Mouse (Mus musculus) frontal cortex, postnatal 14 days (tissue): ENCODE results near the gene Kcnj14.

Source experiments
- DNase-seq, 2 experiments: peaks; one replicate each; pipeline ENCODE4 v3.0.0; 2022; ENCODE audit warnings: low spot score in 2 of 2

Kcnj14 gene

DNA sequence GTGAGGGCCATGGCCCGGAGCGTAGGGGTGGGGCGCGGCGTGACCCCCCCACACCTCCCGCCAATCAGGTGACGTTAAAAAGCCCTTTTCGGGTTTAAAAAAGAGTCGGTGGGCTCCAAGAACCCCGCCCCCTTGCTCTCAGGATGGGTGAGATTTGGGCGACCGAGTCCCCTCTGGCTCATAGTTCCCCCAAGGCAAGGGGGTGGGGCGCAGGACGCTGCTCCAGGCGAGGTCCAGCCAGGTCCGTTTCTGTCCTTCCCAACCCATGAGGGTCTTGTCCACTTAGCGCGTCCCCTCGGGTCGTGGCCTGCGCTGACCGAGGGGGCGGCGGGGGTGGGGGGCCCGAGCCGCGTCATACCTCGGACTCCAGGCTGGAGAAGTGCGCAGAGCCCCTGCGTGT, 7.8 kb upstream of the Kcnj14 start:
- no peak for DNase-seq

DNA sequence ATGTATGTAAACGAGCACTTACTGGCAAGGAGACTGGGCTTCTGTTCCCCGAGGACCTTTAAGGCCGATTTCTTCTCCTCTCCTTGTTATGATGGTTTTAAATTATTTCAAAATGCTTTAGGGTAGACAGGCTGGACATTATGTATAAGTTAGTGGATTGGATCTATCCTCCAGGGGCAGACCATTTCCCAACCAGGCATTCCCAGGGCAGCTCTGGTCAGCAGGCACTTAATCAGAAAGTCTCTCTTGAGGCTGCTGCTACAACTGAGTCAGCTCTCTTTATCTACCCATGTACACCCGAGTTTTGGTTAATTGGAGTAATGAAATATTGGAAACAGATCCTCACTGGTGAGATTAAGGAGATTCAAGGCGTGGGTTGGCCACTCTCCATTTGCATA, 6.5 kb upstream of the Kcnj14 start:
- no peak for DNase-seq

DNA sequence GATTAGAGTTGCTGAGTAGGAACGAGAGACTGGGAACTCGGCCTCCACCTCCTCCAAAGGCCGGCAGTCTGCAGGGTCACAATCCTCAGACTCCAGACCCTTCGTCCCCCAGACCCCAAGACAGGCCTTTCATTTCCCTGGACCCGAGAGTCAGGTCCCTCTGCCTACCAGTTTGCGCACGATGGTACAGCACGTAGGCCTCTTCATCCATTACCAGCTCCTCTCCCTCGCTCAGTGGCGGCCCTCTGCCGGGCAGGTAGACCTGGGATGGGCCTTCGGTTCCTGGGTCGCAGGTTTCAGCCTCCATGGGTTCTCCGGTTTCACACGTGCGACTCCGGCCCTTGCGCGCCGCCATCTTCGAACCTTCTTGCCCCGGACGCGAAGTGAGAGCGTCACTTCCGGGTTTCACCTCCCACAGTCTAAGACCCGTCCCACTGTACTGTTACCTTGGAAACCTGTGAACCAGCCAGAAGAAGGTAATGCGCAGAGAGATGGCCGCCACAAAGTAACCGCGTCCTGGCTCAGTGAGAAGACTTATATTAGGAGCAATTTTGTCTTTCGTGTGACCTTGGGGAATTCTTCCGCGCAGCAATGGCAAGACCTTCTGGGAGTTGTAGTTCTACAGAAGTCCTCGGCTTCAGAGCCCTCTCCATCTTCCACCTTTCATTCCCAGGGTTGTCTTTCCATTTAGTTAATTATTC, 6.0 kb upstream of the Kcnj14 start, which contains the start of gene Grwd1:
Gene Grwd1, minus strand, starts transcription at position 518 of the 701 bp plus-strand sequence.
- peak; percentile 79 to 82 for DNase-seq

DNA sequence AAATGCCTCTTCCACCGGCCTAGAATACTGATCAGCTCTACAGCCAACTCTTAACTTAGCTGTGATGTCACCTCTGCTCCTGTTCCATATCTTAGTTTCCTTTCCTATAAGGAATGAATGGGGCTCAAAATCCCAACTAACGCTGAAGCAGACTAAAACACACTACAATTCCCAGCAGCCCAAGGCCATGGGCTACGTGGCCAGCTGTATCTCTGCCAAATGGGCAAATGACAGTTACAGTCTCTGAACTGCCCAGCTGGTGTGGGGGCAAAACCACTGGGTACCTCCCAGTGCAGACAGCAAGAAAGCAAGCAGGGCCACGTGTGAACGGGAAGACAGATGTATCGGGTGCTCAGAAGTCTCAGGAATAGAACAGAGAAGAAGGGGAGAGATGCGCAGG, 2.0 kb upstream of the Kcnj14 start:
- no peak for DNase-seq

DNA sequence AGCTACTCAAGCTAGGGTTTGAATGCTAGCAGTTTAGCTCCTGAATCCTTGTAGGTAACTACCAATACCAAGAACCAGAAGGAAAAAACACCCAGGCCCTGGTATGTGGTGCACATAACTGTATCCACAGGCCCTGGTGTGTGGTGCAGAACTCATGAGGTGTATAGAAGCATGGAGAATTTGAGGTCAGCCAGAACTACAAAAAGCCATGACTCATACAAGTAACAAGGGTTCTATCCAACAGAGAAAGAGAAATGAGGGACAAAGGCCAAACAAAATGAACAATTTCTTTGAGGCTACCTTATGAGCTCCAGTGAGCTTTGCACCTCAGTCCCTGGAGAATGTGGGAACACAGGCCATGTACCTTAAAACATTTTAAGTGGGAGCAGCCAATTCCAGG, 3.7 kb downstream of the Kcnj14 start:
- no peak for DNase-seq

DNA sequence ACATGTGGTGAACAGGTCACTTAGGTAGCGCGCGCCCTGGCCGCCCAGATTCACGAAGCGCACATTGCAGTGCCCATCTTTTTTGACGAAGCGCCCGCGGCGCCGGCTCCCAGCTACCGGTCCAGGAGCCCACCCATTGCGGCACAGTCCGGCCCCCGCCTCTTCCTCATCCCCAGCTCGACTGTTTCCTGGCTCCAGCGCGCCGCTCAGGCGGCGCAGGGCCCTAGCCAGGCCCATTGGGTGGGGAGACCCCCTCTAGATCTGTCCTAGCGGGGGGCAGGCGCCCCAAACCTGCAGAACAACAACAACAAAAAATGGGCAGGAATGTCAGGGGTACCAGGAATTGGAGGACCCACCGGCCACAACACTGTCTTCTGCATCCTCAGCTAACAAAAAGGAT, 4.7 kb downstream of the Kcnj14 start:
- no peak for DNase-seq

DNA sequence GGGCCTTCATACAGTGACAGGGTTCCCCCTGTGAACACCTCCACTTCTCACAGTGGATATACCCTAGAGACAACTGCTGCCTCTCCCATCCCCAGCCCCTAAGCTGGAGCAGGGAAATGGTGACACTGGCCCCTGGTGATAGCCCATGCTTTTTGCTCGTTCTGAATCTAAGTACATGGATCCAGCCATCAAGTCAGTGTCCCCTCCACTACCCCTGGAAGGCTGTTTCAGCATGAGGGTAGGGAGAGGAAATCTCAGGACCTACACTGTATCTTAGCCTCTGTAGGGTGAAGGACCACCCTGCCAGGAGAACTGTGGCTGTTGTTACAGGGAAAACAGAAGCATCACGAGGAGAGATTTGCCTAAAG, 8.6 kb downstream of the Kcnj14 start:
- DNase-seq, result no peak

DNA sequence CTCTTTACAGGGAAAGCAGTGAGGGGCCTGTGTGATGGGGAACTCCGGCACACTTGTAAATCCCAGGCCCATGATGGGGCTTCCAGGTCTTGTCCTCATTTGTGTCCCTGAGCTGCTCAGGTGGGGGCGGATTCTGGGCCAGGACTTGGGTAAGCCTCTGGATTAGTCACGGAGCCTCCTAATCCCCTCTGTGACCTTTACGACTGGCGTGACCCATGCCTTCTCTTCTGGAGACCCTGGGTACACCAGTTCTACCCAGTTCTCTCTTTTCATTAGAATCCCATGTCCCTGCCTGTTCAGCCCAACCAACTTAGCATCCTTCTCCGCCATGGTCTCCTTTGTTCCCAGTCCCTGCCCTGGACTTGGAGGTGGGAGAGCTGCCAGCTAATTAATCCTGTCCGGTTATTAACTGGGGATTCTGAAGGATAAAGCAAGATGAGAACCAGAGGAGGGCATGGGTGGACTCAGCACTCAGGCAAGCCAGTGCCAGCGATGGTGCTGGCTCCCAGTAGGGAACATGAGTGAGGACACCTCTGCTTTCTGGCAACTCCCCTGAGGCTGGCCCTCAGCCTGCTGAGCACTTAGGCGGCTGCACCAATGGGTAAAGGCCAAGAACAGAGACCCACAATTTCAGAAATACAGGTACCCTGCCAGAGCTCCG, 9.1 kb downstream of the Kcnj14 start:
- DNase-seq, result peak in 1 of 2 experiments; percentile 27

DNA sequence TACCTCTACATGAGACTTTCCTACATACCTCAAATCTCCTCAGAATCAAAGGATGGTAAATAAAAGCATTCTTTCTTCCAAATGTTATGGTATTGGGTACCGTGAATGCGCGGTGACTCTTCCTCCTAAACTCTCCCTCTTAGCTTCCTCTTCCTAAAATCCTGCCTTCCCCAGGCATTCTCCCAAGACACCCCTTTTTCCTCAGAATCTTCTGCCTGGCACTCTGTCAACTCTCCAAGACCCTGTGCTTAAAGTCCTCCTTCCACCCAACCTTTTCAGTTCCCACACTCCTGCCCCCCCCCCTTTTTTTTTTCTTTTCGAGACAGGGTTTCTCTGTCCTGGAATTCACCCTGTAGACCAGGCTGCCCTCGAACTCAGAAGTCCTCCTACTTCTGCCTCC, 9.7 kb downstream of the Kcnj14 start:
- no peak for DNase-seq

DNA sequence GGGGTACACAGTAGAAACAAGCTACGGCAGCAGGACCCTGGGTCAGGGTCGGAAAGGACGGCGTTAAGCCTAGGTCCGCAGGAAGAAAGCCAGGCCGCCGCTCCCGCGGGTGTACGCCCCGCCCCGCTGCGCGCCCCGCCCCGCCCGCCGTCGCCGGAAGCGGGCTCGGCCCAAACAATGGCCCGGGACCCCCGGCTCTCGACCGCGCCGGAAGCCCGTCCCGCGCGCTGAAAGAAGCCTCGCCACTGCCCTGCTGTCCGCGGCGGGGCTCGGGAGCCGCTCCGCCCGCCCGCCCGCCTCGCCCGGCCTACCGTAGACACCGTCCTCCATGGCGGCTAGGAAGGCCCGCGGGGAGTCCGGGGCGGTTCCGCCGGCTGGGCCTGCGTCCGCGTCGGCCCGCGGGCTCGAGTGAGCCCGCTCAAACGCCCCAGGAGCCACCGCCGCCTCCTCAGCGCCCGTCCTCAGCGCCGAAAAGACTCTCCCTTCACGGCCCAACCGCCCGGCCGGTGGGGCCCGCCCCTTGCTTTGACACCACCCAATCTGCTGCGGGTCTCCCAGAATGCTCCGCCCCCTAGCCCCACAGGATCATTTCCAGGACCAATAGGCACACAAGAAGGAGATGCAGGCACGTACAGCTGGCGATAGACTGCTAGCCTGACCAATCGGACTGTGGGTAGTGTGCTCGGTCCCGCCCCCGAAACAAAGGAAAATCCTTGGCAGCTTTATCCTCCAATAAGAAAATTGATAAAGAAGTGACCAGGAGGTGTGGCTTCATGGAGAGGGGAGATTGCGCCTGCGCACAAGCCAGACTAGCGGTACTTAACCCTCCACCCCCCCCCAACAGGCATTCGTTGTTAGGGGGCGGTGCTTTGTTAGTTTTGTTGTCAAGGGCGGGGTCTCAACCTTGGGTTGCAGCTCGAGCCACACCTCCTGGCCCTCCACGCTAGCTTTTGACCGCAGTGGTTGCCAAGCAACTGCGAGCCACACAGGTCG, 10.5 kb downstream of the Kcnj14 start, which contains the start of gene Cyth2:
Gene Cyth2, minus strand, starts transcription at position 795 of the 993 bp plus-strand sequence.
- DNase-seq, result peak; percentile 98 to 100

DNA sequence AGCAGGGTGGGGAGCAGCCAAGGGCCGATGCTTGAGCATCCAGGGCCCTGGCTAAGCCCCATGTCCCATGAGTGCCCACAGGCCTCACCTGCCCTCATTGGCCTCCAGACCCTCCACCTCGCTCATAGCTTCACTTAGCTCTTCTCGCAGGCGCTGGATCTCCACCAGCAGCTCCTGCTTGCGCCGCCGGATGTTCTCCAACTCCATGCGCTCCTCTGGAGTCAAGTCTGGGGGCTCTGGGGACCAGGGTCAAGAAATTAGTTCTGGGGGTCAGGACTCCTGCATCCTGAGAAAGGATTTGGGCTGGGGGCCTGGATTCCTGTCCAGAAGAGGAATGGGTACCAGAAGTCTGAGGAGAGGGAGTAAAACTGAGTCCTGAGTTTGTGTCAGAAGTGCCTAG, 11.7 kb downstream of the Kcnj14 start:
- peak in 1 of 2 experiments; percentile 16 for DNase-seq

DNA sequence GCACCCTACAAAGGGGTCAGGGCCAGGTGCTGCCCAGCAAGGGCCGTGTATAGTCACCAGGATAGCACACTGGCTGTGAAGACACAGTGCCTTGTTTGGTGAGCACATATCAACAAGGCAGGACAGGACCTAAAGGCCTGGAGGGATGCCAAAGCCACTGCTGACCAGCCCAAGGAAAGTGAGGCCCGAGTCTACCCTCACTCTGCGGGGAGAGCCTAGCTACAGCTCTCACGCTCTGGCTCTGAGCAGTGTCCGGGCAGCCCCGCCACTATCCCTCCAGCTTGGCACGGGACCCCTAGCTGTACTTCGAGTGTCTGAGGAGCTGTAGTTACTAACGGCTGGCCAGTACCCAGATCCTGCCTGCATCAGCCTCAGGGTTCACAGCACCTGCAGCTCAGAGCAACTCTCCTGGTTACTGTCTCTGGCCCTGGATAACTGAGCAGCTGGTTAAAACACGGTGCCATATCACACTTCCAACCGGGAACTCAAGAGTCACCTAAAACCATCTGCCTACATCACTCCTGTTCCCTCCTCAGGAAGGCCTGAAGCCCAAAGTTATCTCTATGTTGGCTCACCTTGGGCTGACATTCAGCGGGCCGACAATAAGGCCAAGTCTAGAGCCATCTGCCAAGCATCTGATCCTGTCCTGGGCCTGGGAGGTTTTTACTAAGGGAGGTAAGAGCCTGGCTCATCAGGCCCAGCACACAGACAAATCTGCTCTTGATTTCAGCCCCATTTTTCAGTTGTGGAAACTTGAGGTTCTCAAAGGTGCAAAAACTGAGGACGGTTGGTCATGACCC, 15.1 kb downstream of the Kcnj14 start:
- no peak for DNase-seq

DNA sequence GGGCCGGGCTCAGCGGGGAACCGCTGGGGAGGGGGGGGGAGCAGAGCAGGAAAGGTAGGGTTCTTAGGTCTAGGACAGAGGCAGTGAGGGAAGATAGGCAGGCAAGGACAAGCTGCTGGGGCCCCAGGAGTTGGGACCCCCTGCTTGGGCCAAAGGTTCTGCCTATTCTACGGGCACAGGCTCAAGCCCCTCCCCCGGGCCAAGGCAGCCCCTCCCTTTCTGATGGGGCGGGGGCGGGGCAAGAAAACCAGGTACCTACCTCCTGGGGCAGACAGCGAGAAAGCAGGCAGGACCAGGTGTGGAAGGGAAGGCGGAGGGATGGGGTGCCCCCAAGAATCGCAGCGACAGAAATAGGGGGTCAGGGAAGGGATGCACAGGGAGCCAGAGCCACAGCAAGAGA, 16.1 kb downstream of the Kcnj14 start:
- no peak for DNase-seq

DNA sequence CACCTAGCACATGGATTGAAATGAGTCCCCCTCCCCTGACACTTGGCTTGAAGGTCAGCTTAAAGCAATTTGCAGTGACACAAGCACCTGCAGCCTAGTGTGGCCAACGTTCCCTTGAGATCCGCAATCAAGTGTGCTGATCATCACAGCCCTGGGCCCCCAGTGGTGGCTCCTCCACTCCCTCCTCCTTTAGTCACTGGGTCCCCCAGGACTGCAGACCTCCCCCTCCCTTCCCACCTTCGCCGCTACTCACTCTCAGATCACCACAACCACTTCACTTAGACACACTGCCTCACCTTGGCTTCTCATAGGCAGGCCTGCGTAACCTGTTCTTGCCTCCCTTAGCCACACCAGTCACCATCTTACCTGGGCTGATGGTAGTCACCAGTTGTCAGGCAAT, 18.6 kb downstream of the Kcnj14 start:
- peak in 1 of 2 experiments; percentile 10 for DNase-seq

DNA sequence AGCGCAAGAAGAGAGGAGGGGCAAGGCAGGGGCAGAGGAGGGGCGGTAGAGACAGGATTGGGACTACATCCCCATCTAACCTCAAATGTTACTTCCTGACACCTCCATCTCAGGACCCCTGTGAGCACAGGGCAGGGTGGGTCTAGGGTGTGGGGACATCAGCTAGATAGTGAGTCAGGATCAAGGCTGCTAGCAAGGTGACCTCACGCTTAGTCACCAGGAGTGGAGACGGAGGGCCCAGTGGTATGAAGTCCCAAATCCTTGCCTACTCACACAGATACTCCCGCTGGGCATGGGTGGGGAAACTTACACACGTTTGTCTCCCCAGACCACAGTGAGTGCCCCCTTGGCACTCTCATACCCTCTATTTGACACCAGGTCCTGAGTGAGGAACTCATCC, 22.0 kb downstream of the Kcnj14 start:
- no peak for DNase-seq

DNA sequence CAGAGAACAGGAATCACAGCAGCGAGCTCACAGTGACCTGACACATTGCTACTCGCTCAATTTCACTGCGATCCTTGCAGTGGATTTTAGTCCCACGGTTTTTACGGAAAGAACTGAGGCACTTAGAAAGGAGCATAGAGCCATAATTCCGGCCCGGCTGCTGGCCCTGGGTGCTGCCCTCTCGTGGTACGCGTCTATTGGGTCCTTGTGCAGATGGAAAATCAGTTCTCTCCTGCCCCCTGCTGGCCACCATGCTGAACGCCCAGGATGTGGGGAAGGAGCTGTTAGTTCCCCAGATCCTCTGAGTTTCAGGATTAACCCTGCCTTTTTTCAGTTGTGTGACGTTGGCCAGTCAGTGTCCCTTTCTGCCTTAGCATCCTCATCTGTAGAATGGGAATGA, 23.2 kb downstream of the Kcnj14 start:
- DNase-seq, result peak; percentile 81 to 88

DNA sequence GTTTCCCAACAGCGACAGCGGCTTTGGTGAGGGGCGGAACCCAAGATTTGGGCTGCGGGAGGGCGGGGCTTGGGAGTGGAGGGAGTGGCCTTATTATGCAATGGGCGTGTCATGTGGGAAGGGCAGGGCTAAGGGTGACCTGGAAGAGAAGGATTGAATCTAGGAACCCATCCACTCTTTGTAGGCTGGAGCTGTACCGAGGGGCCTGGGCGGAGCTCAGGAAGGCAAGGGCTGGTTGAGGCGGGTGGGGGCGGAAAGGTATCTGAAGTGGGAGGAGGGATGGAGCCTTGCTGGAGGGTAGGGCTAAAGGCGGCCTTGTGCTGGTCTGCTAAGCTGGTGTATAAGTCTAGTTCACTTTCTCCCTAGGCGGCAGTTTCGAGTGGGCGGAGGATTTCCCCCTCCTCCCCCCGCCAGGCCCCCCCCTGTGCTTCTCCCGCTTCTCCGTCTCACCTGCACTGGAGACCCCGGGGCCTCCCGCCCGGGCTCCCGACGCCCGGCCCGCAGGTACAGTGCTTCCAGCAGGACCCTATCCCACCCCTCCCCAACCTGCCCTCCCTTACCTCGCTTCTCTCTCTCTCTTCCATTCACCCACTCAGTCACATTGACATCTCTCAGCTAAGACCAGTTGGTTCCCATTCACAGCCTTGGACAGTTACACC, 23.9 kb downstream of the Kcnj14 start:
- DNase-seq, result no peak

DNA sequence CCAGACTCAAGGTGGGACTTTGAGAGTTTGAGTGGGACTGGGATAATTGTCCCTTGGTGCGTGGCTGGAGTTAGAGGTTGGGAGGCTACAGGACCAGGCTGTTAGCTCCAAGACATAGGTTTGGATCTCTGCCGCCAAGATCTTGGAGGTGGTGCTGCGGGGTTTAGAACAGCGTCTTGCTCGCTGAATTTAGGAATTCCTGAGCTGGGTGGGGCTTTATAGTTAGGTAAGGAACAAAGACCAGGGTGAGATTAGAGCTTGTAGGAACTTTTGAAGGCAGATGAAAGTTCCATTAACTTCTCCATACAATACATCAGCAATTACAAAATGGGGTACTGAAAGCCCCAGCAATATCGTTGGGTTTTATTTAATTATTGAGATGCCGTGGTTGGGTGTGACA, 24.6 kb downstream of the Kcnj14 start:
- DNase-seq, result no peak

DNA sequence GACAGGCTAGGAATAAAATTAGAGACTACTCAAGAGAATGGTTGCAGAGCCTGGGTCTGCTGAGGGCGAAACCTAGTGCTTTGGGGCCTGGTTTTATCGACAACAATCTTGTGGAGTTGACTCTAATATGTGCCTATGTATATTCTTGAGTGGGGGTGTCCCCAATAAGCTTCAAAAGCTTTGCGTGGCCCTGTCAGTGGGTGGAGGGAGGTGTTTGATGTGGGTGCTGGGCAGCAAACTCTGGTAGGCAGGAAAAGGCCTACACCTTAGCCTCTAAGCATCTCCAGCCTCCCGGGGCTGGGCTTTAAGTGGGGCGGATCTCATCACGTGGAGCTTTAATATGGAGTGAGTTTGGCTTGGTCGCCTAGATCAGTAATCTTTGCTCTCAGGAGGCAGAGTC, 25.7 kb downstream of the Kcnj14 start:
- no peak for DNase-seq

DNA sequence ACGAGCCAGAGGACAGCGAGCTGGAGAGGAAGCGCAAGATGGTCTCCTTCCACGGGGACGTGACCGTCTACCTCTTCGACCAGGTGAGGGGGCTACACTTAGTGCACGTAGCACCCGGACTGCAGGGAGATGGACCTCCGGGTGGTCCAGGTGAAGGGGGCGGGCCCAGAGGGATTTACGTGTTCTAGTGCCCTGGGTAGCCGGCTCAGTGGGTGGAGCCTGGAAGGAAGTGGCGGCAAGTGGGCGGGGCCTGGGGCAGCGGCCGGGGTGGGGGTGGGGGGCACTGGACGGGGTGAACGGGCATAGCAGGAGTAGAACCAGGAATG, 26.1 kb downstream of the Kcnj14 start:
- no peak for DNase-seq
